Mouse (Mus musculus) heart, postnatal 4 days (tissue): Measurements from ENCODE around the gene Rev1. TPM values are rescaled to one million over a fixed set of nuclear protein-coding genes. Genes with fewer than 3 reads are reported as not detected.
A peak's percentile ranks its signal among the peaks of the same experiment; 100 is the strongest.

ENCODE experiments used
- DNase-seq: peaks from one replicate; pipeline ENCODE4 v3.0.0; 2021
- total RNA-seq, 2 experiments: library from RNA; stranded (reverse); gene quantifications; 2 replicates each; pipeline ENCODE4 v1.2.3; 2021

The Rev1 gene
- total RNA-seq, result 10 to 100 TPM; 24.2 to 28.5 TPM

GRCm38 (mm10) chr1:38129501-38130267 is at the start of gene Rev1:
Gene Rev1, minus strand, starts transcription at chr1:38129801.
- peak; percentile 94 for DNase-seq

- DNase-seq, result no peak
These were observed 49.3 kb upstream of the Rev1 start for GRCm38 (mm10) chr1:38178929-38179328.

- DNase-seq, result no peak
These were observed 46.5 kb upstream of the Rev1 start for GRCm38 (mm10) chr1:38176077-38176476.

- DNase-seq, result no peak
These were observed 42.3 kb upstream of the Rev1 start for GRCm38 (mm10) chr1:38171874-38172273.

GRCm38 (mm10) chr1:38165696-38166095 is 36.1 kb upstream of the Rev1 start:
- no peak for DNase-seq

GRCm38 (mm10) chr1:38150086-38150485 is 20.5 kb upstream of the Rev1 start:
- no peak for DNase-seq

- no peak for DNase-seq
These were observed 16.4 kb upstream of the Rev1 start for GRCm38 (mm10) chr1:38146008-38146407.

- DNase-seq, result no peak
These were observed 11.8 kb upstream of the Rev1 start for GRCm38 (mm10) chr1:38141371-38141770.

- DNase-seq, result no peak
These were observed 11.3 kb upstream of the Rev1 start for GRCm38 (mm10) chr1:38140911-38141310.

GRCm38 (mm10) chr1:38139396-38139795 is 9.8 kb upstream of the Rev1 start:
- DNase-seq, result no peak

GRCm38 (mm10) chr1:38132942-38133341 is 3.3 kb upstream of the Rev1 start:
- DNase-seq, result peak; percentile 44

- no peak for DNase-seq
These were observed 1.3 kb upstream of the Rev1 start for GRCm38 (mm10) chr1:38130715-38131483.

- DNase-seq, result peak; percentile 67
These were observed 623 bp downstream of the Rev1 start for GRCm38 (mm10) chr1:38128919-38129436.

GRCm38 (mm10) chr1:38127036-38127435 is 2.6 kb downstream of the Rev1 start:
- DNase-seq, result no peak

GRCm38 (mm10) chr1:38126426-38126825 is 3.2 kb downstream of the Rev1 start:
- no peak for DNase-seq

- no peak for DNase-seq
These were observed 5.3 kb downstream of the Rev1 start for GRCm38 (mm10) chr1:38124261-38124660.

GRCm38 (mm10) chr1:38120877-38121276 is 8.7 kb downstream of the Rev1 start:
- DNase-seq, result no peak

GRCm38 (mm10) chr1:38118624-38119023 is 11.0 kb downstream of the Rev1 start:
- DNase-seq, result no peak

GRCm38 (mm10) chr1:38109786-38110185 is 19.8 kb downstream of the Rev1 start:
- no peak for DNase-seq

- DNase-seq, result no peak
These were observed 25.8 kb downstream of the Rev1 start for GRCm38 (mm10) chr1:38103813-38104212.

GRCm38 (mm10) chr1:38103214-38103613 is 26.4 kb downstream of the Rev1 start:
- no peak for DNase-seq

- DNase-seq, result no peak
These were observed 48.3 kb downstream of the Rev1 start for GRCm38 (mm10) chr1:38081316-38081715.

- DNase-seq, result no peak
These were observed 58.3 kb downstream of the Rev1 start for GRCm38 (mm10) chr1:38071326-38071725.

- no peak for DNase-seq
These were observed 62.3 kb downstream of the Rev1 start for GRCm38 (mm10) chr1:38067276-38067675.
